Mouse (Mus musculus) erythroblast, embryonic 14.5 days (primary cell): ENCODE results near the gene Spef1. TPM values are rescaled to one million over a fixed set of nuclear protein-coding genes. Genes with fewer than 3 reads are reported as not detected.

ENCODE experiments used
- H3K27me3 ChIP-seq: 2 replicates; pipeline ENCODE4 v1.6.1; 2012; ENCODE audit warnings: inconsistent platforms; ENCODE audit not compliant: control insufficient read depth
- H3K36me3 ChIP-seq: 2 replicates; pipeline ENCODE4 v1.6.1; 2012; ENCODE audit warnings: mild to moderate bottlenecking, inconsistent platforms; ENCODE audit not compliant: control insufficient read depth
- H3K4me1 ChIP-seq: 2 replicates; pipeline ENCODE4 v1.6.1; 2012; ENCODE audit warnings: inconsistent platforms; ENCODE audit not compliant: control insufficient read depth
- H3K4me3 ChIP-seq: replicated peaks from 2 replicates; pipeline ENCODE3; 2012; ENCODE audit warnings: moderate library complexity, mild to moderate bottlenecking, inconsistent platforms
- H3K9me3 ChIP-seq: 2 replicates; pipeline ENCODE4 v1.6.1; 2012; ENCODE audit warnings: low read length, inconsistent platforms, mixed read lengths; ENCODE audit not compliant: control insufficient read depth
- GATA1 ChIP-seq: IDR thresholded peaks from 2 replicates; pipeline ENCODE4 v1.6.1; 2012; ENCODE audit warnings: low read length, inconsistent platforms, mixed read lengths
- TAL1 ChIP-seq: IDR thresholded peaks from 3 replicates; pipeline ENCODE4 v1.6.1; 2012; ENCODE audit warnings: low read length, inconsistent platforms, mixed read lengths
- polyA plus RNA-seq: library from polyadenylated mRNA; stranded (reverse); fragments of >175 nt; gene quantifications from 2 replicates; pipeline ENCODE4 v1.2.3, GENCODE M21; 2012

Spef1 gene
- polyA plus RNA-seq, 1 experiment = 2.1 TPM

GRCm38 (mm10) chr2:131142592-131142991 lies 44.5 kb downstream of the Spef1 start:
- no peaks in the 10 kb centered on the region; the same call in 1 of the 2 replicates for H3K27me3 ChIP-seq
- TF ChIP-seq GATA1 (no peak), TAL1 (no peak)
- peaks cover 72% of the 10 kb centered on the region for H3K4me1 ChIP-seq
- H3K4me3 ChIP-seq = no peak overlapping the region
- peaks cover 92% of the 10 kb centered on the region for H3K36me3 ChIP-seq
- peaks cover 5% of the 10 kb centered on the region; the same call in 1 of the 2 replicates for H3K9me3 ChIP-seq

GRCm38 (mm10) chr2:131141336-131141986 lies 45.6 kb downstream of the Spef1 start:
- peaks cover 5% of the 10 kb centered on the region; the same call in 1 of the 2 replicates for H3K9me3 ChIP-seq
- TF ChIP-seq GATA1 (no peak), TAL1 (no peak)
- peaks cover 80% of the 10 kb centered on the region for H3K4me1 ChIP-seq
- peaks cover 89% of the 10 kb centered on the region for H3K36me3 ChIP-seq
- no peaks in the 10 kb centered on the region; the same call in 1 of the 2 replicates for H3K27me3 ChIP-seq
- no peak overlapping the region for H3K4me3 ChIP-seq

- peaks cover 87% of the 10 kb centered on the region for H3K4me1 ChIP-seq
- peaks cover 80% of the 10 kb centered on the region for H3K36me3 ChIP-seq
- H3K27me3 ChIP-seq = no peaks in the 10 kb centered on the region; the same call in 1 of the 2 replicates
- H3K9me3 ChIP-seq = peaks cover 5% of the 10 kb centered on the region; the same call in 1 of the 2 replicates
- TF ChIP-seq TAL1 = no peak
- no peak for TF ChIP-seq GATA1
- H3K4me3 ChIP-seq = no peak overlapping the region
Observed at GRCm38 (mm10) chr2:131140533-131140905, 46.6 kb downstream of the Spef1 start.

GRCm38 (mm10) chr2:131139886-131140532 lies 47.1 kb downstream of the Spef1 start:
- Histone ChIP-seq H3K4me1 (peaks cover 92% of the 10 kb centered on the region), H3K36me3 (peaks cover 79% of the 10 kb centered on the region), H3K4me3 (no peak overlapping the region), H3K9me3 (peaks cover 5% of the 10 kb centered on the region; the same call in 1 of the 2 replicates), H3K27me3 (no peaks in the 10 kb centered on the region; the same call in 1 of the 2 replicates)
- TF ChIP-seq GATA1 (no peak), TAL1 (no peak)

- H3K4me3 ChIP-seq = no peak overlapping the region
- TF ChIP-seq TAL1 (no peak), GATA1 (no peak)
- no peaks in the 10 kb centered on the region for H3K9me3 ChIP-seq
- no peaks in the 10 kb centered on the region; the same call in 1 of the 2 replicates for H3K27me3 ChIP-seq
- H3K4me1 ChIP-seq = peaks cover 93% of the 10 kb centered on the region
- peaks cover 79% of the 10 kb centered on the region for H3K36me3 ChIP-seq
Observed at GRCm38 (mm10) chr2:131139287-131139686, 47.8 kb downstream of the Spef1 start.

GRCm38 (mm10) chr2:131138760-131139159 lies 48.3 kb downstream of the Spef1 start:
- Histone ChIP-seq H3K36me3 (peaks cover 80% of the 10 kb centered on the region), H3K4me3 (no peak overlapping the region), H3K4me1 (peaks cover 98% of the 10 kb centered on the region), H3K9me3 (no peaks in the 10 kb centered on the region), H3K27me3 (no peaks in the 10 kb centered on the region)
- TF ChIP-seq TAL1 (no peak), GATA1 (no peak)

- Histone ChIP-seq H3K9me3 (no peaks in the 10 kb centered on the region), H3K36me3 (peaks cover 75% of the 10 kb centered on the region), H3K27me3 (no peaks in the 10 kb centered on the region), H3K4me3 (no peak overlapping the region), H3K4me1 (peaks cover 99% of the 10 kb centered on the region)
- TF ChIP-seq TAL1 (no peak), GATA1 (no peak)
Observed at GRCm38 (mm10) chr2:131138296-131138695, 48.8 kb downstream of the Spef1 start.

GRCm38 (mm10) chr2:131135521-131136139 lies 51.5 kb downstream of the Spef1 start:
- Histone ChIP-seq H3K36me3 (peaks cover 58% of the 10 kb centered on the region), H3K27me3 (no peaks in the 10 kb centered on the region), H3K4me1 (peaks cover 95% of the 10 kb centered on the region), H3K4me3 (peak overlapping the region; percentile 53), H3K9me3 (no peaks in the 10 kb centered on the region)
- TF ChIP-seq TAL1 (peak; percentile 93), GATA1 (peak; percentile 85)

GRCm38 (mm10) chr2:131134826-131135400 lies 52.2 kb downstream of the Spef1 start:
- H3K36me3 ChIP-seq = peaks cover 54% of the 10 kb centered on the region
- no peaks in the 10 kb centered on the region for H3K9me3 ChIP-seq
- H3K27me3 ChIP-seq = no peaks in the 10 kb centered on the region
- TF ChIP-seq GATA1 (no peak), TAL1 (no peak)
- peaks cover 92% of the 10 kb centered on the region for H3K4me1 ChIP-seq
- peak overlapping the region; percentile 53 for H3K4me3 ChIP-seq
